Mouse (Mus musculus): ENCODE measurements around the gene Rmdn3. TPM values are rescaled to one million over a fixed set of nuclear protein-coding genes. Genes with fewer than 3 reads are reported as not detected.
A peak's percentile ranks its signal among the peaks of the same experiment; 100 is the strongest.

Rmdn3 gene
- polyA plus RNA-seq, 1 experiment, result 21.8 TPM

- TF ChIP-seq CEBPB (IDR thresholded peaks at IDR 0.05; ENCODE audit: low read depth), result no peak
- no peak for TF ChIP-seq MYOG (IDR thresholded peaks at IDR 0.05; ENCODE audit: control insufficient read depth, extremely low read depth, insufficient read length)
- no peak for TF ChIP-seq MYOD1 (IDR thresholded peaks at IDR 0.05; ENCODE audit: control insufficient read depth, insufficient read length, low read depth)
- no peak for TF ChIP-seq MAX (IDR thresholded peaks at IDR 0.05)
- no peak for TF ChIP-seq CTCF (IDR thresholded peaks at IDR 0.05; ENCODE audit: control insufficient read depth, insufficient read depth, insufficient read length)
- Histone ChIP-seq H3K4me3 (ENCODE audit: insufficient read depth, poor library complexity, severe bottlenecking) (no peak overlapping the region), H3K27me3 (ENCODE audit: control insufficient read depth, insufficient read depth, insufficient read length) (no peaks in the 10 kb centered on the region), H3K79me2 (ENCODE audit: control insufficient read depth, insufficient read depth) (peaks cover 34% of the 10 kb centered on the region), H3K36me3 (ENCODE audit: control insufficient read depth, insufficient read depth) (peaks cover 16% of the 10 kb centered on the region), H3K79me3 (ENCODE audit: low read depth) (peaks cover 12% of the 10 kb centered on the region), H3ac (ENCODE audit: control insufficient read depth, insufficient read length, low read depth) (no peak overlapping the region)
Measured at GRCm38 (mm10) chr2:119157836-119158235, 1.0 kb upstream of the Rmdn3 start.

- Histone ChIP-seq H3K36me3 (ENCODE audit: control insufficient read depth, insufficient read depth) (peaks cover 30% of the 10 kb centered on the region), H3K79me2 (ENCODE audit: control insufficient read depth, insufficient read depth) (peaks cover 34% of the 10 kb centered on the region), H3K27me3 (ENCODE audit: control insufficient read depth, insufficient read depth, insufficient read length) (no peaks in the 10 kb centered on the region), H3ac (ENCODE audit: control insufficient read depth, insufficient read length, low read depth) (peak overlapping the region; percentile 86), H3K4me3 (ENCODE audit: insufficient read depth, poor library complexity, severe bottlenecking) (peak overlapping the region; percentile 97), H3K79me3 (ENCODE audit: low read depth) (peaks cover 12% of the 10 kb centered on the region)
- TF ChIP-seq MYOD1 (IDR thresholded peaks at IDR 0.05; ENCODE audit: control insufficient read depth, insufficient read length, low read depth) (no peak), FOSL1 (IDR thresholded peaks at IDR 0.05; ENCODE audit: insufficient read depth, low read length, poor library complexity, severe bottlenecking) (no peak), MAX (IDR thresholded peaks at IDR 0.05) (no peak), CTCF (IDR thresholded peaks at IDR 0.05; ENCODE audit: control insufficient read depth, insufficient read depth, insufficient read length) (no peak), CEBPB (IDR thresholded peaks at IDR 0.05; ENCODE audit: low read depth) (no peak), USF1 (IDR thresholded peaks at IDR 0.05; ENCODE audit: low read depth) (no peak), MYOG (IDR thresholded peaks at IDR 0.05; ENCODE audit: control insufficient read depth, extremely low read depth, insufficient read length) (no peak)
Measured at GRCm38 (mm10) chr2:119156081-119156680, 653 bp downstream of the Rmdn3 start.

GRCm38 (mm10) chr2:119155388-119155787 is 1.4 kb downstream of the Rmdn3 start:
- no peak for TF ChIP-seq MAX (IDR thresholded peaks at IDR 0.05)
- no peak for TF ChIP-seq USF1 (IDR thresholded peaks at IDR 0.05; ENCODE audit: low read depth)
- TF ChIP-seq CEBPB (IDR thresholded peaks at IDR 0.05; ENCODE audit: low read depth), result no peak
- no peak for TF ChIP-seq MYOG (IDR thresholded peaks at IDR 0.05; ENCODE audit: control insufficient read depth, extremely low read depth, insufficient read length)
- TF ChIP-seq MYOD1 (IDR thresholded peaks at IDR 0.05; ENCODE audit: control insufficient read depth, insufficient read length, low read depth), result no peak
- TF ChIP-seq FOSL1 (IDR thresholded peaks at IDR 0.05; ENCODE audit: insufficient read depth, low read length, poor library complexity, severe bottlenecking), result no peak
- TF ChIP-seq CTCF (IDR thresholded peaks at IDR 0.05; ENCODE audit: control insufficient read depth, insufficient read depth, insufficient read length), result no peak
- Histone ChIP-seq H3K27me3 (ENCODE audit: control insufficient read depth, insufficient read depth, insufficient read length) (no peaks in the 10 kb centered on the region), H3K79me3 (ENCODE audit: low read depth) (peaks cover 12% of the 10 kb centered on the region), H3K4me3 (ENCODE audit: insufficient read depth, poor library complexity, severe bottlenecking) (peak overlapping the region; percentile 97), H3ac (ENCODE audit: control insufficient read depth, insufficient read length, low read depth) (no peak overlapping the region), H3K79me2 (ENCODE audit: control insufficient read depth, insufficient read depth) (peaks cover 34% of the 10 kb centered on the region), H3K36me3 (ENCODE audit: control insufficient read depth, insufficient read depth) (peaks cover 38% of the 10 kb centered on the region)

- Histone ChIP-seq H3K4me3 (ENCODE audit: insufficient read depth, poor library complexity, severe bottlenecking) (no peak overlapping the region), H3K27me3 (ENCODE audit: control insufficient read depth, insufficient read depth, insufficient read length) (no peaks in the 10 kb centered on the region), H3K79me3 (ENCODE audit: low read depth) (peaks cover 12% of the 10 kb centered on the region), H3ac (ENCODE audit: control insufficient read depth, insufficient read length, low read depth) (no peak overlapping the region), H3K79me2 (ENCODE audit: control insufficient read depth, insufficient read depth) (peaks cover 34% of the 10 kb centered on the region), H3K36me3 (ENCODE audit: control insufficient read depth, insufficient read depth) (peaks cover 44% of the 10 kb centered on the region)
- no peak for TF ChIP-seq CEBPB (IDR thresholded peaks at IDR 0.05; ENCODE audit: low read depth)
- no peak for TF ChIP-seq CTCF (IDR thresholded peaks at IDR 0.05; ENCODE audit: control insufficient read depth, insufficient read depth, insufficient read length)
Measured at GRCm38 (mm10) chr2:119154683-119155082, 2.2 kb downstream of the Rmdn3 start.

GRCm38 (mm10) chr2:119152255-119152654 is 4.6 kb downstream of the Rmdn3 start:
- Histone ChIP-seq H3K36me3 (ENCODE audit: control insufficient read depth, insufficient read depth) (peaks cover 48% of the 10 kb centered on the region), H3K79me3 (ENCODE audit: low read depth) (peaks cover 12% of the 10 kb centered on the region), H3ac (ENCODE audit: control insufficient read depth, insufficient read length, low read depth) (no peak overlapping the region), H3K79me2 (ENCODE audit: control insufficient read depth, insufficient read depth) (peaks cover 34% of the 10 kb centered on the region), H3K27me3 (ENCODE audit: control insufficient read depth, insufficient read depth, insufficient read length) (no peaks in the 10 kb centered on the region), H3K4me3 (ENCODE audit: insufficient read depth, poor library complexity, severe bottlenecking) (no peak overlapping the region)
- TF ChIP-seq CEBPB (IDR thresholded peaks at IDR 0.05; ENCODE audit: low read depth), result no peak
- TF ChIP-seq MYOD1 (IDR thresholded peaks at IDR 0.05; ENCODE audit: control insufficient read depth, insufficient read length, low read depth), result no peak
- TF ChIP-seq USF1 (IDR thresholded peaks at IDR 0.05; ENCODE audit: low read depth), result no peak
- TF ChIP-seq MYOG (IDR thresholded peaks at IDR 0.05; ENCODE audit: control insufficient read depth, extremely low read depth, insufficient read length), result no peak
- TF ChIP-seq MAX (IDR thresholded peaks at IDR 0.05), result no peak
- TF ChIP-seq FOSL1 (IDR thresholded peaks at IDR 0.05; ENCODE audit: insufficient read depth, low read length, poor library complexity, severe bottlenecking), result no peak
- TF ChIP-seq CTCF (IDR thresholded peaks at IDR 0.05; ENCODE audit: control insufficient read depth, insufficient read depth, insufficient read length), result no peak

GRCm38 (mm10) chr2:119147775-119148174 is 9.1 kb downstream of the Rmdn3 start:
- H3K36me3 ChIP-seq (ENCODE audit: control insufficient read depth, insufficient read depth), result peaks cover 70% of the 10 kb centered on the region
- no peaks in the 10 kb centered on the region for H3K27me3 ChIP-seq (ENCODE audit: control insufficient read depth, insufficient read depth, insufficient read length)
- no peaks in the 10 kb centered on the region for H3K79me3 ChIP-seq (ENCODE audit: low read depth)
- TF ChIP-seq USF1 (IDR thresholded peaks at IDR 0.05; ENCODE audit: low read depth) (no peak), MYOG (IDR thresholded peaks at IDR 0.05; ENCODE audit: control insufficient read depth, extremely low read depth, insufficient read length) (no peak), MYOD1 (IDR thresholded peaks at IDR 0.05; ENCODE audit: control insufficient read depth, insufficient read length, low read depth) (no peak), CEBPB (IDR thresholded peaks at IDR 0.05; ENCODE audit: low read depth) (no peak), MAX (IDR thresholded peaks at IDR 0.05) (no peak), CTCF (IDR thresholded peaks at IDR 0.05; ENCODE audit: control insufficient read depth, insufficient read depth, insufficient read length) (no peak), FOSL1 (IDR thresholded peaks at IDR 0.05; ENCODE audit: insufficient read depth, low read length, poor library complexity, severe bottlenecking) (no peak)
- no peaks in the 10 kb centered on the region for H3K79me2 ChIP-seq (ENCODE audit: control insufficient read depth, insufficient read depth)
- H3K4me3 ChIP-seq (ENCODE audit: insufficient read depth, poor library complexity, severe bottlenecking), result no peak overlapping the region
- no peak overlapping the region for H3ac ChIP-seq (ENCODE audit: control insufficient read depth, insufficient read length, low read depth)
